Mouse (Mus musculus) right cerebral cortex, postnatal 10 days (tissue): ENCODE data around the gene Isg20l2.

Experiments used
- DNase-seq, 2 experiments: peaks; one replicate each; pipeline ENCODE4 v3.0.0; 2021; ENCODE audit warnings: low spot score in 2 of 2

Gene Isg20l2

DNA sequence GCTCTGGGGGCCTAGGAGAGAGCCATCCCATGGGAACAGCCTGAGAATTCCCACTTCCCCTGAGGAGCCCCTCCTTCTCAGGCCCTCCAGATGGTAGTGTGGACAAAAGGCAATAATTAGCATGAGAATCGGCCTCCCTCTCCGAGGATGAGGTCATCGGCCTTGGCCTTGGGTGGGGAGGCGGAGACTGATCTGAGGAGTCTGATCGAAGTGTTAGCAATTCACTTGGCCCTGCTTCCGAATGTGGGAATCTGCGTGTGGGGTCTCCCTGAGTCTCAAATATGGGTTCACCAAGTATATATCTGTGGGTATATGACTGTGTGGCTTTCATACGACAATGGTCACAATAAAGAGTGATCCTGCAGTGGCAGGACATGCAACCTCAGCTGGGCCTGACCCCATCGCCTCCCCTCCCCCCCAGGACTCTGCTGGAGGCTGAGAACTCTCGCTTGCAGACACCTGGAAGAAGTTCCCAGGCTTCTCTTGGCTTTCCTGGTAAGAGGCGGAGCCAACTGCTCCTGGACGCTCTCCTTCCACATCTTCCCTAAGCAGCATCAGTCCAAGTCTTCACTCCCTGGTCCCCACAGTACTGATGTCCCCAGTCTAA is 44.4 kb downstream of the Isg20l2 start:
- DNase-seq, result no peak

DNA sequence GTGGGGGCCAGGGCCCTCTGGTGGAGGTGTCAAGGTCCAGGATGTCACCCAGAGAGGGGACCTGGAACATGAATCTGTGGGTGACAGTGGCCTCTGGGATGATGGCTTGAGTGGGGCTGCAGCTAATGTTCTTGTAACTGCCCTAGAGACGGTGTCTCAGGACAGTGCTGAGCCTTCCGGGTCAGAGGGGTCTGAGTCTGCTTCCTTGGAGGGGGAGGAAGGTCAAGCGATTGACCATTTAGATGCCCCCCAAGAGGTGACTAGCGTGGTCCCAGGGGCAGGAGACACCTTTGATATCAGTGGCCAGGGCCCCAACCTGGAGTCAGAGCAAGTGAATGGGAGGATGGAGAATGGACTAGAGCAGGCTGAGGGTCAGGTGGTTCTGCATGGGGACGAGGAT is 49.4 kb downstream of the Isg20l2 start:
- DNase-seq, result no peak

DNA sequence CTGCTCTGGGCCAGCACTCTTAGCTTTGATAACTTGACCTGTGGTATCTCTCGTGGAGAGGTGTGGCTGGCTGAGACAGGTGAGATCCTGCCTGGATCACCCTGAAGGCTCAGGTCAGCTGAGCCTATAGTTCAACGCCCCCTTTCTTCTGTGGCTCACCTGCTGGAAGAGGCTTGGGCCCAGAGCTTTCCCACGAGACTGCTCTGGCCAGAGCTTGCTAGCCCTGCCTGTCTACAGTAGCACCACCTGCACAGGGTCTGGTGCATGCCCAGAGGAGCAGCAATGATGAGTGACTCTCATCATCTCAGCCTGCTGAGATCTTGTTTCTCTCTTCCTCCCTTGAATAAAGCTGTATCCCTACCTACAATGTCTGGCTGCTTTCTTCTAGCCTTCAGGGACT is 50.0 kb downstream of the Isg20l2 start:
- DNase-seq, result no peak

DNA sequence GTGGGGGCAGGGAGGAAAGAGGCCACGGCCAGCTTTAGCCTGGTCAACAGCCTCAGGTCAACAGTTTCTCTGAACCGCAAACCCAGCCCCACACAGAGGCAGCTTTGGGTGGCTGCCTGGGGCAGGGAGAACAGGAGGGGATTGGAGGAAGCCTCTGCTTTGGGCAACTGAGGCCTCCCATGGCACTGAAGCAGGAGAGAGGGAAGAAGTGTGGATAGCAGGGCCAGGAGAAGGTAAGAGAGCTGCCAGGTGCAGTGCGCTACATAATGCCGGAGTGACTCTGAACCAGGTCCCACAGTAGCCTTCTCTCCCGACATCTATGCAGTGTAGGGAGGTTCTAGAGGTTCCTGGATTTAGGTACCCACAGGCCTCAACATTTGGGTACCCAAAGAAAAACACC is 50.6 kb downstream of the Isg20l2 start:
- no peak for DNase-seq

DNA sequence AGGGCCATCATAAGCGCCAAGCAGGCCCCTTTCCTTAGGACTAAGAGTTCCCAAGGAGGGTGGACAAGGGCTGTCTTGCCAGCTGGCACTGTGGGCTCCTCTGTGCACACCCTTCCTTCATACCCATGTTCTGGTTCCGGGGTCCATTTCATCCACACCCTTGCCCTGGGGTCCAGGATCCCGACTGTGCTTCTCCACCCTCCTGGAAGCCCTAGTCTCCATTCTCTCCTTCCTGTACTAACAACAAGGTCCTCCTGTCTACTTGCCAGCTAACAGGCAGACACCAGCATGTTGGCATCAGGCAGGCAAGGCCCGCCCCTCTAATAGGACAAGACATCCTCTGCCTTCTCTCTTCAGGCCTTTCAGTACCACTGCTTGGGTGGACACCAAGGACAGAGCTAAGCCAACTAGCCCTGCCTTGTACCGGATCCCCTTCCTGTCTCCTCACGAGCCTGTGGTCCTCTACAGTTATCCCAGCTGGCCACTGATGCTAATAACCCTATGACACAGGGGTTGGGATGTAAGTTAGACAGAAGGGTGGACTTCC is 51.2 kb downstream of the Isg20l2 start:
- no peak for DNase-seq

DNA sequence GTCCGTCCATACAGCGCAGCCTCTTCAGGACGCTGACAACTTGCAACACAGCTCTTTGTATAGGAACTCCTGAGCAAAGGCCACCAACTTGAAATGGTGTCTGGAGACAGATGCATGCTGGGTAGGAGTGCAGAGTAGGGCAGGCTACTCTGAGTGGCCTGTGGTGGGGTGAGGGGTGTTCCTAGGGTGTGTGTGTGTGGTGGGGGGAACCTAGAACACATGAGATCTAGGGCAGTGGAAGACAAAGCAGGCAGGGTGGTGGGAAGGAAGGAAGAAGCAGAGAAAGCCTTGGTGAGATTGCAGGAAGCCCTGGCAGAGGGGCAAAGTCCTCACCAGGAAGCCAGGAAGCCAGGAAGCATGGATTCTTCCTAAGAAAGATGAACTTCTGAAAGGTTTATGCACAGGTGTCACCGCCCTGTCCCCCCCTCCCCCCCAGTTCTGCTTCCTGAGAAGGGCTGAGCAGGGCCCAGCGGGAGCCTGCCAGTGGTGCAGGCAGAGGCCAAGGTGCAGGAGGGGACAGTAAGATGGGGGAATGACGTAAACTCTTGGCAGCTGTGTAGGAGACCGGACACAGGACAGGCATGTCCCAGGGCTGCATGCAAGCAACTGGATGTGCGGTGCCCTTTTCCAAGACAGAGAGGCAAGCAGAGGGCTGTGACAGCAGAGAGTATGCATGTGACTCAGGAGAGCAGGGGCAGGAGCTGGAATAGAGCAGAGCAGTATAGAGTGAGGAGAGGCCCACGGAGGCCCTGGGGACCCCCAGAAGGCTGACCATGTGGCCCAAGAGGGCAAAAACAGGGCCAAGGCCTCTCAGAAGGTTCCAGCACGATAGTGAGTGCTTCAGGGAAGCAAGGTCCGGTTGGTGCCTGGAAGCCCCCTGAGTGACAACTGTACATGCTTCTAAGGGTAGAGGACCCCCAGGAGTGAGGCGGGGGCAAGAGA is 52.1 kb downstream of the Isg20l2 start:
- no peak for DNase-seq

DNA sequence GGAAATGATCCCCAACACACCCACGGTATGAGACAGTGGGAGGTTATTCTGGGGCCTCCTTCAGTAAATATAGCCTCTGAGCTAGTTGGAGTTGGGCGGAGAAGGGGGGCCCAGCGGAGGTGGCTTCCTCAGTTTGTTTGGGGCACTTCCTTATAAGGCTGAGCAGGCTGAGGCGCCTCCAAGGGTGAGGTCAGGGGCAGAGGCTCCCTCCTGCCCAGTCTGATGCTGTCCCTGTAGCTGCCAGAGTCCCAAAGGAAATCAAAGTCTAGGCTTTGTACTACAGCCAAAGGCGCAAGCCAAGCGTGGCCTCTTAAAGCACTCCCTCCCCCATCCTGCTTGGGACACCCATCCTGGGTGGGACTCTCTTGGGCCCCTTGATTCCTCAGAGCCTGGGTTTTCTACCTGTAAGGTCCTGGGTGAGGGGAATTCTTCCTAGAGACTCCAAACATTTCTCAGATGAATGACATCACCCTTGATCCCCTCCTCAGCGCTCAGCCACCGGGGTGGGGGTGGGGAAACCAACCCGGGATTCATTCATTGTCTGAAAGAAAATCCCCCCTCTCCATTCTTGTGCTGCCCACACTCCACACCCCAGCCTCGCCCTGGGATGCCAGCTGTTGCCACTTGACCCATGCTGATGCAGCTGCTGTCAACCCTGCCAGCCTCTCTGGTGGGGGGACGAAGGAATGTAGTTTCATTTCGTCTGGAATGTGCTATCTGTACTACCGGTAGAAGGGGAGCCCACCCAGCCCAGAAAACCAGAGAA is 52.9 kb downstream of the Isg20l2 start:
- DNase-seq, result no peak

DNA sequence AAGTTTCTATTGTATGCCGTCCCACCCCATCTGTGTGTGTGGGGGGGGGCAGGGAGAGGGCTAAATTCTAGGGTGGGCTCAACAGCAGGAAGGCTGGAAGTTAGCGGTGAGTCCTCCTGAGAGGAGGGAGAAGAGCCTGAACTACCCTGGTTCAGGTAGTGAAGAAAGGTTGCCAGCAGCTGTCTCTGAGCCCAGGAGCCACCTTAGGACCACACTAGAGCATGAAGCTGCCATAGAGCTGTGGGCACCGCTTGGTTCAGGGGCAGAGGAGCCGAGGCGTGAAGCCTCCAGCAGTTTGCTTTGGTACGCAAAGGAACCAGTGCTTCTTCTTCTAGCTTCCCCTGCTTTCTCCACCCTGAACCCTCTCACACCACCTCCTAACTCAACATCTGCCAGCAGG is 53.5 kb downstream of the Isg20l2 start:
- no peak for DNase-seq

DNA sequence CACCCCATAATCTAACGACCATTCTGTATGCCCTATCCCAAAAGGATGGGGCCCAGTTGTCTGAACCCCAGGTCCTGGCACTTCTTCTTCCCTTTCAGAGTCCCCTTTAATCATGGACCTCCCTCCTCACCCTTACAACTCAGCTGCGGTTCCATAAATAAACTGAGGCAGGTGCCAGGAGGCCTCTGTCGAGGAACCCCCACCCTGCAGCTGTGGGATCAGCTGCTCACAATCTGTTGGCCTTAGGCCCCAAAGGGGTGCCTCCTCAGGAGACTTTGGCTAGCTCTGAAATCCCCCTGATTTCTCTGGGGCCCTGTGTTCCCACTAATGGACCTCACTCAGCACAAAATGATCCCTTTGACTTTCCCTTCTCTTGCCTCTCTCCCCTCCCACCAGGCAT is 54.0 kb downstream of the Isg20l2 start:
- DNase-seq, result no peak

DNA sequence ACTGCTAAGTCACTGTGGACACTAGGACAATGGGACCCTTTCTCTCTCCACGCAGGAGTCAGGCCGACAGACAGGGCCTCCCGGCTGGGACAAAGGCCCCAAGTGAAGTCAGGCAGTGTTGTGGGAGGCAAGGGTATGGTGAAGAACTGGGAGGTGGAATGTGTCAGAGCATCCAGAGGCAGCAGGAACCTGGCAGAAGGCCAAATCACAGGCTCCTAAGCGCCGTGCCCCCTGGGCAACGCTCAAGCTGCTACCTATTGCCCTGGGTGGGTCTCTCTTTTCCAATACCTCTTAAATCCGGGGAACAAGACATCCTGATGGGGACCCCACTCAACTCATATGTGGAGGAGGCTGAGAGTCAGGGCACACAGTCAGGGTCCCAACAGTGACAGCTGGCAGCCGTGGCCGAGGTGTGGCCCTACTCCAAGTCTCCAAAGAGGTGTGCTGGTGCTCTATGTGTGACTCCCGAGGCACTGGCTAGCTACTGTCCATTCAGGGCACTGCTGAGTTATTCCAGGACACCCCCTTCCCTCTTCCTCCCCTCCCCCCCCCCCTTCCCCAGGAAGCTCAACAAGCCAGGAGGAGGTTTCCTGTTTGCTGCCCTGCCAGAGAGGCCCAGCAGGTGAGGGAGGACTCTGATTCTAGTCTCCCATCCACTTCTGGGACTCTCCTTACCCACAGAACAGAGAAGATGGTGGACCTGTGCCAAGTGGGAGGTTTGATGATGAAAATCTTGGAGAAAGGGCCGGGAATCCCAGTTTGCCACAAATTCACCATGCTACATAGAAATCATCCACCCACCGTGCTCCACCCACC is 55.6 kb downstream of the Isg20l2 start:
- no peak for DNase-seq

DNA sequence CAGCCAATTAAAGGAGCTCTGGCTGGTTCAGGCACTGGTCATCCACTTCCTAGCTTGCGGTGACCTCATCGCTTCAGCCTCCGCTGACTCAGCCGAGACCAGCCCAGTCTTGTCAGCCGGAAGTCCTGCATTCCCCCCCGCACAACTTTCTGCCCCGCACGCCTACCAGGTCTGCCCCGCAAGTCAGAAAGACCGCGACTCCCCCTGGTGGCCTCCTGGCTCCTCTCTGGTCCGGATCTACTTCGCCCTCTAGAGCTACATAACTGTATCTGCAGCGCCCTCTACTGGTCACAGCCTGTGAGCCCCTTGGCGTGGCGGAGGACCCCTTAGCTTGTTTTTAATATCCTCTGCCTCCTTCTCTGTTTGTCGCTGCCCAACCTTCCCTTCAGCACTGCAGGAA is 56.8 kb downstream of the Isg20l2 start:
- peak; percentile 93 to 96 for DNase-seq

DNA sequence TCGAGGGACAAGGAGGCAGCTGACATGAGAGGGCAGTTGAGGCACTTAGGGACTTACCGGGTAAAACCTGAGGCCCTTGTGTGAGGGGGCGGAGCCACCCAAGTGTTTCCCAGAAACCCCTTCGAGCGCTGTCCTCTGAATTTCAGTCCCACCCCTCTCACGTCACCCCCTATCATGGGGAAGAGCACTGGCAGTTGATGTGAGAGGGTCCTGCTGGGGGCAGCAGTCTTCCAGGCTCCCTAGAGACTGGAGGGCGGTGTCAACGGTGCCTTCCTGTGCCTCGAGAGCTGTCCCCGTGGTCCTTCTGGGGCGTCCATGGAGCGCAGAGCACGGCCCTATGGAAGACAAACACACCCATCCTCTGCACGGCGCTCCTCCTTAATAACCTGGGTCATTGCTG is 57.5 kb downstream of the Isg20l2 start:
- peak; percentile 70 to 78 for DNase-seq

DNA sequence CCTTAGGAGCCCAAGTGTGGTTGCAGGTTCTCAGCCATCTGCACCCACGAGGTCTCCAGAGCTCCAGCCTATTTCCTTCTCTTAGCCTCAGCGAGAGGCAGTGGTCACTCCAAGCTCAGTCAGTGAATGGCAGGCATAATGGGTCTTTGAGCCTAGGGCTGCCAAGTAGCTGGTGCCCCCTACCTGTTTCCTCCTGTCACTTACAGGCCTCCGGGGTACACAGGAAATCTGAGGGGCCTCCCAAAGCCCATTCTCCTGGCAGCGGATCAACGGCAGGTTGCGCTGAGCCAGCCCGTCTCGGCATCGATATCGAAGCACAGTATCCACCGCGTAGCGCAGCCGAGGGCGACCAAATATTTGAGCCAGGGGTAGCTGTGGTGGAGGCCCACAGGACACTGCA is 58.0 kb downstream of the Isg20l2 start:
- DNase-seq, result no peak

DNA sequence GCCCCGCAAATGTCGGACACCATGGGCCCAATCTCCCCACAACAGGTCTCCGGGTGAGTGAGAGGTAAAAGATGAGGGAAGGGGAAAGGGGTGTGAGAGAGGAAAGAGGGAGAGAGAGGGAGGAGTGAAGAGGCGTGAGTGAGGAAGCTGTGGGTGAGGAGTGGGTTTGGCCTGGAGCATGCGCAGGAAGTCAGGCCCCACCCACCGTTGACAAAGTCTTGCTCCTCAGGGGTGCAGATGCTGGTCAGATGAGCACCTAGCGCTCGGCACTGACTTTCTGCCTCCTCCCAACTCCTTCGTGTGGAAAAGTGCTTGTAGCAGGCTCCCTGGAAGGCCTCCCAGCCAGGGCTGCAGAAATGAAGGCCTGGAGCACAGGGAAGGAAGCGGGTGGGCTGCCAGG is 59.8 kb downstream of the Isg20l2 start:
- no peak for DNase-seq
